Comparison of ENCODE assay signal across 13 mouse cellular contexts in the genomic region with DNA sequence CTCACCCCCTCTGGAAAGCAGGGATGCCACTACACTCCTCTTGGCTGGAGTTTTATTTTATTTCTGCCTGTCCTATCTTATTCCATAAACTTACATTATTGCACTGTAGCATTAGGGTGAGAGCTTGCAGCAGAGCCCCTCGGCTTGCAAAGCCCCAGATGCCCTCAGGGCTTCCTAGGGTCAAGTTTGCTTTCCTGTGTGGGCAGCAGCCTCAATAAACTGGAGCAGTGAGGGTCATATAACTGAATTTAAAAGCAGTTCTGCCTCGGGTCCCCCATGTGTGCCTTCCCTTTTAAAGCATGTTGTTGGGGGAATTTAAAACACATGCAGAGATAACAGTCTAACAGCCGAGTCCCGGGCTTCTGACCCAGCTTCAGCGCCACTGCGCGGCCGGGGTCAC.
"Had no signal": no experiment of that assay in that cellular context is flagged by ENCODE, and none has a peak within 500 bp of the region (broad histone marks: within the 10 kb centered on the region; RNA-seq: fewer than 3 reads in every experiment).

No protein-coding gene starts in this region.

- ATAC-seq: midbrain, embryonic 13.5 days; midbrain, embryonic 16.5 days had no signal

- H3K9ac ChIP-seq: liver, embryonic 13.5 days; midbrain, embryonic 13.5 days had no signal

- H3K4me3 ChIP-seq: layer of hippocampus, adult 2 months; left cerebral cortex, adult 2 months; liver, embryonic 13.5 days; midbrain, embryonic 13.5 days had no signal

- H3K27me3 ChIP-seq: liver, embryonic 13.5 days; midbrain, embryonic 13.5 days had no signal

- H3K4me2 ChIP-seq: liver, embryonic 13.5 days; midbrain, embryonic 13.5 days had no signal

- DNase-seq: kidney, adult 18-20 months; layer of hippocampus, adult 9-11 months; liver, embryonic 13.5 days; lung, adult 2 months; lung, postnatal 14 days; thymus, adult 18-20 months; thymus, postnatal 36 days had no signal

- H3K4me1 ChIP-seq: liver, embryonic 13.5 days; midbrain, embryonic 13.5 days had no signal

- H3K9me3 ChIP-seq: liver, embryonic 13.5 days; midbrain, embryonic 13.5 days had no signal

- H3K27ac ChIP-seq: kidney, postnatal 0 days; layer of hippocampus, adult 2 months; left cerebral cortex, adult 2 months; liver, embryonic 13.5 days; macrophage; midbrain, embryonic 13.5 days had no signal
